Mouse (Mus musculus): ENCODE measurements around the gene Dusp1.
A peak's percentile ranks its signal among the peaks of the same experiment; 100 is the strongest.

The Dusp1 gene

GRCm38 (mm10) chr17:26560526-26561289 lies 1.2 kb downstream of the Dusp1 start:
- DNase-seq (ENCODE audit: low read depth) = no peak

GRCm38 (mm10) chr17:26553033-26553432 lies 8.9 kb downstream of the Dusp1 start:
- DNase-seq (ENCODE audit: low read depth) = no peak

GRCm38 (mm10) chr17:26551104-26551503 lies 10.8 kb downstream of the Dusp1 start:
- no peak for DNase-seq (ENCODE audit: low read depth)

- DNase-seq (ENCODE audit: low read depth) = no peak
These were observed 12.6 kb downstream of the Dusp1 start for GRCm38 (mm10) chr17:26549148-26549809.

- no peak for DNase-seq (ENCODE audit: low read depth)
These were observed 13.4 kb downstream of the Dusp1 start for GRCm38 (mm10) chr17:26548566-26548965.

GRCm38 (mm10) chr17:26547771-26548170 lies 14.2 kb downstream of the Dusp1 start:
- DNase-seq (ENCODE audit: low read depth) = no peak

GRCm38 (mm10) chr17:26544319-26544963 lies 17.5 kb downstream of the Dusp1 start:
- no peak for DNase-seq (ENCODE audit: low read depth)

- no peak for DNase-seq (ENCODE audit: low read depth)
These were observed 21.8 kb downstream of the Dusp1 start for GRCm38 (mm10) chr17:26540083-26540482.

- peak; percentile 78 for DNase-seq (ENCODE audit: low read depth)
These were observed 24.0 kb downstream of the Dusp1 start for GRCm38 (mm10) chr17:26537722-26538471.

GRCm38 (mm10) chr17:26535251-26536136 lies 26.4 kb downstream of the Dusp1 start:
- no peak for DNase-seq (ENCODE audit: low read depth)

GRCm38 (mm10) chr17:26534695-26535094 lies 27.2 kb downstream of the Dusp1 start:
- DNase-seq (ENCODE audit: low read depth) = no peak

- no peak for DNase-seq (ENCODE audit: low read depth)
These were observed 28.0 kb downstream of the Dusp1 start for GRCm38 (mm10) chr17:26533871-26534372.

- no peak for DNase-seq (ENCODE audit: low read depth)
These were observed 29.4 kb downstream of the Dusp1 start for GRCm38 (mm10) chr17:26532476-26533045.

GRCm38 (mm10) chr17:26531395-26532027 lies 30.4 kb downstream of the Dusp1 start:
- DNase-seq (ENCODE audit: low read depth) = no peak

- no peak for DNase-seq (ENCODE audit: low read depth)
These were observed 31.3 kb downstream of the Dusp1 start for GRCm38 (mm10) chr17:26530590-26531081.

- DNase-seq (ENCODE audit: low read depth) = no peak
These were observed 32.1 kb downstream of the Dusp1 start for GRCm38 (mm10) chr17:26529791-26530241.

- no peak for DNase-seq (ENCODE audit: low read depth)
These were observed 33.2 kb downstream of the Dusp1 start for GRCm38 (mm10) chr17:26528751-26529150.

GRCm38 (mm10) chr17:26527291-26527690 lies 34.6 kb downstream of the Dusp1 start:
- no peak for DNase-seq (ENCODE audit: low read depth)

- no peak for DNase-seq (ENCODE audit: low read depth)
These were observed 36.6 kb downstream of the Dusp1 start for GRCm38 (mm10) chr17:26525316-26525715.

GRCm38 (mm10) chr17:26524801-26525200 lies 37.1 kb downstream of the Dusp1 start:
- DNase-seq (ENCODE audit: low read depth) = no peak

All from c-Kit-positive CD71-negative TER-119-negative erythroid progenitor cells, embryonic 14.5 days (primary cell).